Mouse (Mus musculus) lung, postnatal 0 days (tissue): ENCODE data around the gene Cavin4. TPM values are rescaled to one million over a fixed set of nuclear protein-coding genes. Genes with fewer than 3 reads are reported as not detected.

ENCODE experiments used
- ATAC-seq: fragments of 200-750 bp; cut with Nextera tagmentation; 2 replicates; pipeline ENCODE4 v1.8.0; 2017; ENCODE audit warnings: moderate library complexity
- DNase-seq: peaks from one replicate; pipeline ENCODE4 v3.0.0-alpha.2; 2016; ENCODE audit warnings: low spot score
- H3K27ac ChIP-seq: fragments of 300-500 bp; sonication (generic); 2 replicates; pipeline ENCODE4 v1.5.1; 2014; ENCODE audit warnings: antibody characterized with exemption, mild to moderate bottlenecking, low read length, mixed read lengths
- H3K27me3 ChIP-seq: fragments of 300-500 bp; sonication (generic); replicated peaks from 2 replicates; pipeline ENCODE4 v1.6.1; 2014; ENCODE audit warnings: low read length, mixed read lengths; ENCODE audit not compliant: insufficient read depth
- H3K36me3 ChIP-seq: fragments of 300-500 bp; sonication (generic); 2 replicates; pipeline ENCODE4 v1.6.1; 2014; ENCODE audit warnings: low read length, mixed read lengths; ENCODE audit not compliant: insufficient read depth
- H3K4me1 ChIP-seq: fragments of 300-500 bp; sonication (generic); 2 replicates; pipeline ENCODE4 v1.6.1; 2014; ENCODE audit warnings: antibody characterized with exemption, low read depth, low read length, mixed read lengths; ENCODE audit not compliant: insufficient read depth
- H3K4me2 ChIP-seq: fragments of 300-500 bp; sonication (generic); replicated peaks from 2 replicates; pipeline ENCODE4 v1.6.1; 2014; ENCODE audit warnings: low read depth, mild to moderate bottlenecking, low read length, moderate library complexity, mixed read lengths
- H3K4me3 ChIP-seq: fragments of 300-500 bp; sonication (generic); 2 replicates; pipeline ENCODE4 v1.5.1; 2014; ENCODE audit warnings: low read depth, low read length
- H3K9ac ChIP-seq: fragments of 300-500 bp; sonication (generic); replicated peaks from 2 replicates; pipeline ENCODE4 v1.6.1; 2014; ENCODE audit warnings: low read depth, mild to moderate bottlenecking
- H3K9me3 ChIP-seq: fragments of 300-500 bp; sonication (generic); 2 replicates; pipeline ENCODE4 v1.6.1; 2016; ENCODE audit warnings: low read length, mixed read lengths
- CTCF ChIP-seq: IDR thresholded peaks from 2 replicates; pipeline ENCODE4 v1.5.1; 2016; ENCODE audit warnings: antibody characterized with exemption, mild to moderate bottlenecking
- EP300 ChIP-seq: IDR thresholded peaks from 2 replicates; pipeline ENCODE4 v1.6.1; 2016; ENCODE audit warnings: antibody characterized with exemption, mild to moderate bottlenecking, control low read depth
- WGBS: fragments of 180-500 bp; shearing (Covaris S2); extraction: QIAGEN DNeasy Blood & Tissue Kit; methylation state at CpG from one replicate; pipeline ENCODE4 v1.1.7; 2014; 5-methylcytosine and 5-hydroxymethylcytosine counted together
- polyA plus RNA-seq: library from polyadenylated mRNA; unstranded; fragments of >200 nt; fragmentation: Nextera tagmentation; extraction: Ambion mirVana; gene quantifications from 2 replicates; pipeline ENCODE4 v1.2.1, GENCODE M21; 2015

Cavin4 gene
- polyA plus RNA-seq, 1 experiment from 2014 or later: 0.93 TPM

- Histone ChIP-seq H3K4me3 (no peak overlapping the region), H3K36me3 (0 out of 2 replicates have a peak, but pooled peaks cover 5% of the 10 kb centered on the region), H3K9ac (no peak overlapping the region), H3K4me2 (no peak overlapping the region), H3K4me1 (no peaks in the 10 kb centered on the region), H3K27ac (no peak overlapping the region), H3K9me3 (no peaks in the 10 kb centered on the region), H3K27me3 (no peaks in the 10 kb centered on the region)
- TF ChIP-seq EP300 (no peak), CTCF (no peak)
- DNase-seq (no peak), ATAC-seq (no peak)
- 82% methylated on average over 6 of the region's 6 CpGs for WGBS
These were observed 19.5 kb upstream of the Cavin4 start for GRCm38 (mm10) chr4:48643801-48644200.

GRCm38 (mm10) chr4:48646143-48646542, 17.2 kb upstream of the Cavin4 start:
- H3K9me3 ChIP-seq: no peaks in the 10 kb centered on the region
- no peak overlapping the region for H3K9ac ChIP-seq
- H3K4me2 ChIP-seq: no peak overlapping the region
- no peak for ATAC-seq
- no peak for DNase-seq
- 0 out of 2 replicates have a peak, but pooled peaks cover 5% of the 10 kb centered on the region for H3K36me3 ChIP-seq
- no peaks in the 10 kb centered on the region for H3K27me3 ChIP-seq
- TF ChIP-seq EP300 (no peak), CTCF (no peak)
- H3K27ac ChIP-seq: no peak overlapping the region
- WGBS: 71% methylated on average over 5 of the region's 5 CpGs
- no peak overlapping the region for H3K4me3 ChIP-seq
- no peaks in the 10 kb centered on the region for H3K4me1 ChIP-seq

- no peak overlapping the region for H3K4me3 ChIP-seq
- no peaks in the 10 kb centered on the region for H3K4me1 ChIP-seq
- H3K27ac ChIP-seq: no peak overlapping the region
- no peak overlapping the region for H3K4me2 ChIP-seq
- H3K9me3 ChIP-seq: no peaks in the 10 kb centered on the region
- H3K36me3 ChIP-seq: no peaks in the 10 kb centered on the region
- no peak overlapping the region for H3K9ac ChIP-seq
- DNase-seq (no peak), ATAC-seq (no peak)
- no peak for TF ChIP-seq CTCF
- TF ChIP-seq EP300: no peak
- H3K27me3 ChIP-seq: no peaks in the 10 kb centered on the region
- 87% methylated on average over 10 of the region's 10 CpGs for WGBS
These were observed 12.5 kb upstream of the Cavin4 start for GRCm38 (mm10) chr4:48650617-48651360.

- H3K36me3 ChIP-seq: no peaks in the 10 kb centered on the region
- ATAC-seq: no peak
- 93% methylated on average over 4 of the region's 4 CpGs for WGBS
- no peaks in the 10 kb centered on the region for H3K4me1 ChIP-seq
- no peak for TF ChIP-seq CTCF
- no peak for TF ChIP-seq EP300
- H3K9me3 ChIP-seq: no peaks in the 10 kb centered on the region
- no peak for DNase-seq
- no peak overlapping the region for H3K4me3 ChIP-seq
- H3K27ac ChIP-seq: no peak overlapping the region
- H3K27me3 ChIP-seq: no peaks in the 10 kb centered on the region
- H3K4me2 ChIP-seq: no peak overlapping the region
- no peak overlapping the region for H3K9ac ChIP-seq
These were observed 9.2 kb upstream of the Cavin4 start for GRCm38 (mm10) chr4:48654118-48654517.

GRCm38 (mm10) chr4:48656530-48656929, 6.8 kb upstream of the Cavin4 start:
- TF ChIP-seq EP300: no peak
- no peak for DNase-seq
- Histone ChIP-seq H3K4me1 (no peaks in the 10 kb centered on the region; the same call in 1 of the 2 replicates), H3K36me3 (no peaks in the 10 kb centered on the region), H3K27me3 (no peaks in the 10 kb centered on the region), H3K9me3 (no peaks in the 10 kb centered on the region), H3K4me3 (no peak overlapping the region), H3K27ac (no peak overlapping the region), H3K9ac (no peak overlapping the region), H3K4me2 (no peak overlapping the region)
- no peak for ATAC-seq
- WGBS: 93% methylated on average over 8 of the region's 8 CpGs

- Histone ChIP-seq H3K36me3 (no peaks in the 10 kb centered on the region), H3K9ac (no peak overlapping the region), H3K4me2 (no peak overlapping the region), H3K9me3 (no peaks in the 10 kb centered on the region), H3K27ac (no peak overlapping the region), H3K27me3 (no peaks in the 10 kb centered on the region), H3K4me3 (no peak overlapping the region), H3K4me1 (no peaks in the 10 kb centered on the region; the same call in 1 of the 2 replicates)
- TF ChIP-seq EP300: no peak
- no peak for TF ChIP-seq CTCF
- ATAC-seq (no peak), DNase-seq (no peak)
- 81% methylated on average over 4 of the region's 4 CpGs for WGBS
These were observed 3.2 kb upstream of the Cavin4 start for GRCm38 (mm10) chr4:48660144-48660543.
